Mouse (Mus musculus): Measurements from ENCODE around the gene Dlgap1. TPM values are rescaled to one million over a fixed set of nuclear protein-coding genes. Genes with fewer than 3 reads are reported as not detected.

Dlgap1 gene
- polyA plus RNA-seq, 1 experiment from 2014 or later: 3.9 TPM

GRCm38 (mm10) chr17:70305021-70305420 is 336.1 kb downstream of the Dlgap1 start:
- no peaks in the 10 kb centered on the region for H3K27me3 ChIP-seq
- no peaks in the 10 kb centered on the region for H3K36me3 ChIP-seq
- no peak overlapping the region for H3K27ac ChIP-seq
- no peaks in the 10 kb centered on the region for H3K9me3 ChIP-seq
- peaks cover 8% of the 10 kb centered on the region for H3K4me1 ChIP-seq
- H3K9ac ChIP-seq: no peak overlapping the region
- 90% methylated on average over 5 of the region's 5 CpGs for WGBS
- no peak overlapping the region for H3K4me3 ChIP-seq
- H3K4me2 ChIP-seq: no peak overlapping the region
- ATAC-seq (ENCODE audit: insufficient number of reproducible peaks, insufficient read depth, low FRiP score, low TSS enrichment, low read depth): no peak

DNA sequence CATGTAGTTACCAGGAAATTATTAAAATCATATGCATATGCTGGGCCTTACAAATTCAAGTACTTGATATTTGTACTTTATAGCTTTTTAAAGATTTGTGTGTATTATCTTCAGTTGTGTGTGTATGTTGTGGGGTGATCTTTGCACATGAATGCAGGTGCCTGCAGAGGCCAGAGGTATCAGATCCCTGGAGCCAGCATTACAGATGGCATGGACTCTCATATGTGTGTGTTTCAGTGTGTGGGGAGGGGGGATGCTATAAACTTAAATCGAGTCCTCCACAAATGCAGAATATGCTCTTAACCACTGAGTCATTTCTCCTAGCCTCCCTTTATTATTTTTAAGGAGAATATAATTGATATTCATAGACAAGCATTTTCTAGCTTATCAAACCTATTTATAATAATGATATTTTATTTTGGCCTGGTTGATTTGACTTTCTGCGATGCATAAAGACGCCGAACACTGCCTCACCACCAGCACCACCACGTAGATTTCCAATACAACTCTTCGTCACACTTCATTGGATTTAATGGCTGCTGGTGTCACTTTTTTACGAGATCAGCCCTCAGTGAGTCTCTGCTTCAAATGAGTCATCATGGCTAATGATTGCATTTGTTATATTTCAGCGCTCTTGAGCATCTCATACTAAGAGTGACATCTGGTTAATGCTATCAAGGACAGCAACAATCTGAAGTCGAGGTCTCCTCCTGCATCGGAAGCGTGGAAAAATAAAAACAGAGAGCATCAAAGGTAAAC is 338.7 kb downstream of the Dlgap1 start:
- Histone ChIP-seq H3K36me3 (no peaks in the 10 kb centered on the region), H3K27ac (no peak overlapping the region), H3K4me1 (peaks cover 8% of the 10 kb centered on the region), H3K4me2 (no peak overlapping the region), H3K27me3 (no peaks in the 10 kb centered on the region), H3K9me3 (no peaks in the 10 kb centered on the region), H3K4me3 (no peak overlapping the region), H3K9ac (no peak overlapping the region)
- 78% methylated on average over 11 of the region's 11 CpGs for WGBS
- no peak for ATAC-seq (ENCODE audit: insufficient number of reproducible peaks, insufficient read depth, low FRiP score, low TSS enrichment, low read depth)

- no peak overlapping the region for H3K4me2 ChIP-seq
- no peak overlapping the region for H3K27ac ChIP-seq
- no peaks in the 10 kb centered on the region for H3K27me3 ChIP-seq
- no peak overlapping the region for H3K4me3 ChIP-seq
- no peaks in the 10 kb centered on the region for H3K9me3 ChIP-seq
- H3K9ac ChIP-seq: no peak overlapping the region
- no peak for ATAC-seq (ENCODE audit: insufficient number of reproducible peaks, insufficient read depth, low FRiP score, low TSS enrichment, low read depth)
- no peaks in the 10 kb centered on the region for H3K36me3 ChIP-seq
- 59% methylated on average over 22 of the region's 22 CpGs for WGBS
- peaks cover 8% of the 10 kb centered on the region for H3K4me1 ChIP-seq
Observed at GRCm38 (mm10) chr17:70308364-70309231, 339.7 kb downstream of the Dlgap1 start.

- Histone ChIP-seq H3K9ac (no peak overlapping the region), H3K4me1 (no peaks in the 10 kb centered on the region), H3K4me2 (no peak overlapping the region), H3K36me3 (no peaks in the 10 kb centered on the region), H3K4me3 (no peak overlapping the region), H3K27me3 (no peaks in the 10 kb centered on the region), H3K27ac (no peak overlapping the region), H3K9me3 (no peaks in the 10 kb centered on the region)
- no peak for ATAC-seq (ENCODE audit: insufficient number of reproducible peaks, insufficient read depth, low FRiP score, low TSS enrichment, low read depth)
- WGBS: 57% methylated on average over 5 of the region's 5 CpGs
Observed at GRCm38 (mm10) chr17:70316327-70316726, 347.5 kb downstream of the Dlgap1 start.

DNA sequence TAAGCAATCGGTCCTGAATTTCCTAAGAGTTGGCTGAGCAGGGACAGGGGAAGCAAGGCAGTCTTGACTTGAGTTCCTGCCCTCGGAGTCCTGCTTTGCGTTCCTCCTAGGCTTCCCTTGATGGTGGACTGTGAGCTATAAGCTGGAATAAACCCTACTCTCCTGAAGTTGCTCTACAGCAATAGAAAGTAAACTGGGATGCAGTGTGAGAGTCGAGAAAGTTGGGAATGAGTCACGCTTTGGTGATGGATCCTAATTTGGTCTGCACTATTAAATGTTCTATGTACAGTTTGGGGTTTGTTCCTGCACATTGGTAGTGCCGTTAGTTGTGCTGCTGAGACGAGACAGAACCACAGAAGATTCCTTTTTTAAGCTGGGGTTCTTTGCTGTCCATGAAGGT is 348.9 kb downstream of the Dlgap1 start:
- no peak overlapping the region for H3K4me2 ChIP-seq
- H3K9ac ChIP-seq: no peak overlapping the region
- WGBS: 88% methylated on average over 7 of the region's 7 CpGs
- H3K4me1 ChIP-seq: no peaks in the 10 kb centered on the region
- H3K27me3 ChIP-seq: no peaks in the 10 kb centered on the region
- no peak for ATAC-seq (ENCODE audit: insufficient number of reproducible peaks, insufficient read depth, low FRiP score, low TSS enrichment, low read depth)
- H3K9me3 ChIP-seq: no peaks in the 10 kb centered on the region
- no peak overlapping the region for H3K27ac ChIP-seq
- no peak overlapping the region for H3K4me3 ChIP-seq
- H3K36me3 ChIP-seq: no peaks in the 10 kb centered on the region

GRCm38 (mm10) chr17:70321976-70322375 is 353.1 kb downstream of the Dlgap1 start:
- no peaks in the 10 kb centered on the region for H3K27me3 ChIP-seq
- no peaks in the 10 kb centered on the region for H3K36me3 ChIP-seq
- no peak overlapping the region for H3K27ac ChIP-seq
- 91% methylated on average over 6 of the region's 6 CpGs for WGBS
- H3K9me3 ChIP-seq: no peaks in the 10 kb centered on the region
- no peaks in the 10 kb centered on the region for H3K4me1 ChIP-seq
- H3K4me2 ChIP-seq: no peak overlapping the region
- no peak overlapping the region for H3K9ac ChIP-seq
- no peak for ATAC-seq (ENCODE audit: insufficient number of reproducible peaks, insufficient read depth, low FRiP score, low TSS enrichment, low read depth)
- H3K4me3 ChIP-seq: no peak overlapping the region

DNA sequence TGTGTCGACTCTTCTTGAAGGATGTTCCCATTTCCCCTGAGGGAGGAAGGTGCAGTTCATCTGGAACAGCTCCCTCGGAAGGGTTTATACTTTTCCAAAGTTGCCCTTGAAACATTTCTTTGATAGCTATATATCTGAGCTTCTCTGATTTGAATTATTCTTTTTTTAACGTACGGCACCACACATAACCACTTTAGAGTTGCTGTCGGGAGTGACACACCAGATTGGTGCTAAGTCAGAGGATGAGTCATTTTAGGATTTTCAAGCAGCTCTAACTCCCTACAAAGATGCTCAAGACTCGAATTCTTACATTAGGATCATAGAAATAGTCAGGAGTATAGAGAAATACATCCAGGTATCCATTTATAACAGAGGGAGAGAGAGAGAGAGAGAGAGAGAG is 364.6 kb downstream of the Dlgap1 start:
- ATAC-seq (ENCODE audit: insufficient number of reproducible peaks, insufficient read depth, low FRiP score, low TSS enrichment, low read depth): no peak

GRCm38 (mm10) chr17:70334171-70334570 is 365.3 kb downstream of the Dlgap1 start:
- Histone ChIP-seq H3K36me3 (no peaks in the 10 kb centered on the region), H3K9me3 (no peaks in the 10 kb centered on the region), H3K4me1 (no peaks in the 10 kb centered on the region), H3K4me2 (no peak overlapping the region), H3K9ac (no peak overlapping the region), H3K27me3 (no peaks in the 10 kb centered on the region), H3K27ac (no peak overlapping the region), H3K4me3 (no peak overlapping the region)
- no peak for ATAC-seq (ENCODE audit: insufficient number of reproducible peaks, insufficient read depth, low FRiP score, low TSS enrichment, low read depth)
- 32% methylated on average over 3 of the region's 3 CpGs for WGBS

More for the DNA sequence above, 364.6 kb downstream of the Dlgap1 start:
- no peak overlapping the region for H3K9ac ChIP-seq
- 76% methylated on average over 6 of the region's 6 CpGs for WGBS
- H3K27me3 ChIP-seq: no peaks in the 10 kb centered on the region
- no peak overlapping the region for H3K27ac ChIP-seq
- H3K4me2 ChIP-seq: no peak overlapping the region
- no peaks in the 10 kb centered on the region for H3K9me3 ChIP-seq
- H3K36me3 ChIP-seq: no peaks in the 10 kb centered on the region
- no peak overlapping the region for H3K4me3 ChIP-seq
- H3K4me1 ChIP-seq: no peaks in the 10 kb centered on the region

- Histone ChIP-seq H3K4me1 (peaks cover 18% of the 10 kb centered on the region), H3K27me3 (no peaks in the 10 kb centered on the region), H3K9me3 (no peaks in the 10 kb centered on the region), H3K36me3 (no peaks in the 10 kb centered on the region), H3K9ac (no peak overlapping the region), H3K4me3 (no peak overlapping the region), H3K4me2 (no peak overlapping the region), H3K27ac (no peak overlapping the region)
- WGBS: 88% methylated on average over 7 of the region's 7 CpGs
- no peak for ATAC-seq (ENCODE audit: insufficient number of reproducible peaks, insufficient read depth, low FRiP score, low TSS enrichment, low read depth)
Observed at GRCm38 (mm10) chr17:70339821-70340220, 370.9 kb downstream of the Dlgap1 start.

DNA sequence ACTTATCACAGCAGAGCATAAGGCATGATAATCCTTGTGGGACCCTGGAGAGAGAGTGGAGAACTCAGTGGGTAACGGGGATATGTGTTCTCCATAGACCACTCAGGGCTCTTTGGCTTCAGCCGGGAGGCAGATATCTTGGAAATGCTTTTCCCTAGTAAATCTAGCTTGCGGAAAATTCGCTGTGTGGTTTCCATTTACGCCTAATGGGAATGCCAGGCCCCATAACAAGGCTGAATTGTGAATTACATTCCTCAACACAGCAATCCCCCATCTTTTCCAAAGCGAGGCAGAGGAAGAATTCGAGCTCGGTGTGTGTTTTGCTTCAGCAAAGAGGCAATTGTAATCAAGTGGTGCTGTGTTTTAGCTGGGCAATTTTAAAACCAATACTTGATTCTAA is 372.4 kb downstream of the Dlgap1 start:
- 24% methylated on average over 8 of the region's 8 CpGs for WGBS
- Histone ChIP-seq H3K9ac (no peak overlapping the region), H3K36me3 (no peaks in the 10 kb centered on the region), H3K4me3 (no peak overlapping the region), H3K27me3 (no peaks in the 10 kb centered on the region), H3K4me2 (peak overlapping the region; percentile 35), H3K9me3 (no peaks in the 10 kb centered on the region), H3K27ac (peak overlapping the region; percentile 73), H3K4me1 (peaks cover 18% of the 10 kb centered on the region)
- ATAC-seq (ENCODE audit: insufficient number of reproducible peaks, insufficient read depth, low FRiP score, low TSS enrichment, low read depth): no peak

DNA sequence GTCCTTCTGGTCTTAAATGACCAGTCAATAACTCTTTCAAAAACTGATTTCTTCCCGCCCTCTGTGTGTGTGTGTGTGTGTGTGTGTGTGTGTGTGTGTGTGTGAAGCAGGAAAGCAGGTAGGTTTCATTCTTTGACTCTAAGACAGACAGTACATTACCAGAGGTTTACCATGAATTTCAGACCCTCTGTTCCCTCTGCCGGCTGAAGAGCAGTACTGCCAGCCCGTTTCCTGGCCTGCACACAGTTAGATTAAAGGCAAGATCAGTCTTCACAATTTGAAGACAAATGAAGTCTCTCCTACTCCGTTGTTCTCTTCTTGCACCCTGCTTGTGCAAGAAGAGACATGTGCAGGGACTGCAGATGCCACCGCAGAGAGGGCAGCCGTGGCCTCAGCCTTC is 373.0 kb downstream of the Dlgap1 start:
- H3K4me2 ChIP-seq: peak overlapping the region; percentile 35

DNA sequence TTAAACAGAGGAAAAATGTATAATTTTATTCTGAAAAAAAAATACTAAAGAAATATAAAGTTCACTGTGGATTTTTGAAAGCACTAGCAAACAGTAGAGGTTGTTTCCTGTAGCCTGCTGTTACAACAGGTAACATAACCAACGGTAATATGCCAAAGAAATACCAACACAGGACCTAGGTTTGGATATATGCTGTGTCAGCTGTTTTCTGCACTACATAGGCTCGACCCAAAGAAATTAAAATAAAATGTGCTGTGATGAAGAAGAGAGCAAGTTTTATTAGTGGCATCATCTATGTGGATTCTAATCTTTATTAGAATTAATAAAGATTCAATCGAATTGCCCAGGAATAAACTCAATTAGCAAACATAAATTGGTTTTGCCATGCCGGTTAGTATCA is 378.5 kb downstream of the Dlgap1 start:
- WGBS: 81% methylated on average over 4 of the region's 4 CpGs
- no peaks in the 10 kb centered on the region for H3K27me3 ChIP-seq

More for the DNA sequence above, 373.0 kb downstream of the Dlgap1 start:
- ATAC-seq (ENCODE audit: insufficient number of reproducible peaks, insufficient read depth, low FRiP score, low TSS enrichment, low read depth): no peak
- peaks cover 18% of the 10 kb centered on the region for H3K4me1 ChIP-seq
- peak overlapping the region; percentile 73 for H3K27ac ChIP-seq
- H3K9me3 ChIP-seq: no peaks in the 10 kb centered on the region
- no peaks in the 10 kb centered on the region for H3K27me3 ChIP-seq
- H3K9ac ChIP-seq: no peak overlapping the region
- H3K4me3 ChIP-seq: no peak overlapping the region
- no peaks in the 10 kb centered on the region for H3K36me3 ChIP-seq
- 39% methylated on average over 6 of the region's 6 CpGs for WGBS

More for the DNA sequence above, 378.5 kb downstream of the Dlgap1 start:
- H3K9ac ChIP-seq: no peak overlapping the region
- no peaks in the 10 kb centered on the region for H3K4me1 ChIP-seq
- no peak overlapping the region for H3K4me2 ChIP-seq
- no peaks in the 10 kb centered on the region for H3K36me3 ChIP-seq
- no peak overlapping the region for H3K4me3 ChIP-seq
- no peaks in the 10 kb centered on the region for H3K9me3 ChIP-seq
- no peak for ATAC-seq (ENCODE audit: insufficient number of reproducible peaks, insufficient read depth, low FRiP score, low TSS enrichment, low read depth)
- no peak overlapping the region for H3K27ac ChIP-seq
